Mouse (Mus musculus): ENCODE data around the gene Plekha8.

GRCm38 (mm10) chr6:54602891-54603290 is 8.0 kb downstream of the Plekha8 start:
- no peak for TF ChIP-seq CTCF (IDR thresholded peaks at IDR 0.05; ENCODE audit: low read depth, low read length)
- TF ChIP-seq POLR2A (IDR thresholded peaks at IDR 0.05; ENCODE audit: extremely low read depth, insufficient read depth, low read length), result no peak
